Mouse (Mus musculus): ENCODE measurements around the gene Nrbp1.

The Nrbp1 gene

GRCm38 (mm10) chr5:31240637-31241521 is at the start of gene Nrbp1, which contains the start of gene Gm9970:
Gene Nrbp1 (plus strand): TSS chr5:31240864.
Gene Gm9970 (minus strand): TSS chr5:31241232.
- peak; percentile 92 to 97 for DNase-seq (ENCODE audit: low spot score in 2 of 2)

GRCm38 (mm10) chr5:31192045-31192938 is 48.4 kb upstream of the Nrbp1 start:
- DNase-seq (ENCODE audit: low spot score in 2 of 2) = peak in 1 of 2 experiments; percentile 24

- DNase-seq (ENCODE audit: low spot score in 2 of 2) = peak; percentile 99
These were observed 47.6 kb upstream of the Nrbp1 start, which contains the start of the genes Snx17 and Eif2b4 for GRCm38 (mm10) chr5:31192939-31193630. Gene Snx17 (plus strand): TSS chr5:31193227. Gene Eif2b4 (minus strand): TSS chr5:31193430.

- no peak for DNase-seq (ENCODE audit: low spot score in 2 of 2)
These were observed 46.9 kb upstream of the Nrbp1 start for GRCm38 (mm10) chr5:31193631-31194281.

- no peak for DNase-seq (ENCODE audit: low spot score in 2 of 2)
These were observed 45.9 kb upstream of the Nrbp1 start for GRCm38 (mm10) chr5:31194486-31195485.

GRCm38 (mm10) chr5:31195671-31196070 is 45.0 kb upstream of the Nrbp1 start:
- no peak for DNase-seq (ENCODE audit: low spot score in 2 of 2)

GRCm38 (mm10) chr5:31196207-31196606 is 44.5 kb upstream of the Nrbp1 start:
- no peak for DNase-seq (ENCODE audit: low spot score in 2 of 2)

- no peak for DNase-seq (ENCODE audit: low spot score in 2 of 2)
These were observed 43.6 kb upstream of the Nrbp1 start for GRCm38 (mm10) chr5:31197072-31197471.

GRCm38 (mm10) chr5:31198170-31198569 is 42.5 kb upstream of the Nrbp1 start:
- no peak for DNase-seq (ENCODE audit: low spot score in 2 of 2)

- DNase-seq (ENCODE audit: low spot score in 2 of 2) = no peak
These were observed 41.9 kb upstream of the Nrbp1 start for GRCm38 (mm10) chr5:31198616-31199320.

- no peak for DNase-seq (ENCODE audit: low spot score in 2 of 2)
These were observed 41.3 kb upstream of the Nrbp1 start for GRCm38 (mm10) chr5:31199321-31199892.

GRCm38 (mm10) chr5:31199893-31200292 is 40.8 kb upstream of the Nrbp1 start:
- no peak for DNase-seq (ENCODE audit: low spot score in 2 of 2)

GRCm38 (mm10) chr5:31200327-31200768 is 40.3 kb upstream of the Nrbp1 start:
- DNase-seq (ENCODE audit: low spot score in 2 of 2) = no peak

- no peak for DNase-seq (ENCODE audit: low spot score in 2 of 2)
These were observed 39.5 kb upstream of the Nrbp1 start for GRCm38 (mm10) chr5:31201042-31201741.

- peak; percentile 85 to 94 for DNase-seq (ENCODE audit: low spot score in 2 of 2)
These were observed 38.7 kb upstream of the Nrbp1 start, which contains the start of gene Zfp513 for GRCm38 (mm10) chr5:31201742-31202590. Gene Zfp513 (minus strand): TSS chr5:31202303.

GRCm38 (mm10) chr5:31202933-31203332 is 37.7 kb upstream of the Nrbp1 start:
- DNase-seq (ENCODE audit: low spot score in 2 of 2) = no peak

- no peak for DNase-seq (ENCODE audit: low spot score in 2 of 2)
These were observed 36.8 kb upstream of the Nrbp1 start for GRCm38 (mm10) chr5:31203866-31204265.
